Mouse (Mus musculus) heart, embryonic 13.5 days (tissue): ENCODE measurements around the gene Scnm1. TPM values are rescaled to one million over a fixed set of nuclear protein-coding genes. Genes with fewer than 3 reads are reported as not detected.
"Not testable (repeated sequence)": the region's sequence is repeated elsewhere in the genome, so short reads cannot be mapped to it uniquely, and the experiment has no call there.

ENCODE experiments used
- ATAC-seq: fragments of 200-750 bp; cut with Nextera tagmentation; 2 replicates; pipeline ENCODE4 v1.8.0; 2017; ENCODE audit warnings: moderate TSS enrichment; ENCODE audit not compliant: insufficient number of reproducible peaks, low FRiP score, low TSS enrichment; ENCODE audit errors: extremely low read depth
- H3K27ac ChIP-seq: fragments of 300-500 bp; sonication (generic); replicated peaks from 2 replicates; pipeline ENCODE4 v1.5.1; 2015; ENCODE audit warnings: moderate library complexity, mild to moderate bottlenecking, inconsistent platforms
- H3K27me3 ChIP-seq: fragments of 300-500 bp; sonication (generic); replicated peaks from 2 replicates; pipeline ENCODE4 v1.6.1; 2015; ENCODE audit warnings: mild to moderate bottlenecking, inconsistent platforms
- H3K36me3 ChIP-seq: fragments of 300-500 bp; sonication (generic); 2 replicates; pipeline ENCODE4 v1.6.1; 2015; ENCODE audit warnings: mild to moderate bottlenecking, inconsistent platforms
- H3K4me1 ChIP-seq: fragments of 300-500 bp; sonication (generic); 2 replicates; pipeline ENCODE4 v1.6.1; 2015; ENCODE audit warnings: inconsistent platforms
- H3K4me2 ChIP-seq: fragments of 300-500 bp; sonication (generic); 2 replicates; pipeline ENCODE4 v1.6.1; 2015; ENCODE audit warnings: inconsistent platforms, mild to moderate bottlenecking, moderate library complexity
- H3K4me3 ChIP-seq: fragments of 300-500 bp; sonication (generic); 2 replicates; pipeline ENCODE4 v1.5.1; 2015; ENCODE audit warnings: moderate library complexity, mild to moderate bottlenecking, inconsistent platforms
- H3K9ac ChIP-seq: fragments of 300-500 bp; sonication (generic); 2 replicates; pipeline ENCODE4 v1.6.1; 2015; ENCODE audit warnings: inconsistent platforms, mild to moderate bottlenecking, moderate library complexity
- H3K9me3 ChIP-seq: fragments of 300-500 bp; sonication (generic); 2 replicates; pipeline ENCODE4 v1.6.1; 2016; ENCODE audit warnings: inconsistent platforms
- WGBS: fragments of 180-500 bp; shearing (Covaris S2); methylation state at CpG from one replicate; pipeline ENCODE4 v1.1.7; 2015; ENCODE audit warnings: mixed read lengths; 5-methylcytosine and 5-hydroxymethylcytosine counted together
- polyA plus RNA-seq: library from polyadenylated mRNA; unstranded; fragments of >200 nt; fragmentation: Nextera tagmentation; extraction: Ambion mirVana; gene quantifications from 2 replicates; pipeline ENCODE4 v1.2.1, GENCODE M21; 2015

Scnm1 gene
- polyA plus RNA-seq, 1 experiment from 2014 or later: 51.7 TPM

DNA sequence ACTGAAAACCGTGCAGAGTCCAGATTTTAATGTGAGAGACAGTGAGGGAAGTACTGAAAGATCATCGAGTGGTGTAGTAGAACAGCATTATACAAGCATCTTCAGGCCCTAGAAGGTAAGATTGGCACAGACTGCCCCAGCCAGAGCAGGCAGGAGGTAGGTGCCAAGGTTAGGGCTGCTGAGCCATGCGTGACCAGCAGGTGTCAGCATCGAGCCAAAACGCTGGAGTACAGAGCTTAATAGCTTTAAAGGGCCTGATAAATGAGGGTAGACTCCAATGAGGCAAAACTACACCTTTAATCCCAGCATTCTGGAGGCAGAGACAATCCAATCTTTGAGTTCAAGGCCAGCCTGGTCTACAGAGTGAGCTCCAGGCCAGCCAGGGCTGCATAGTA, 8.8 kb upstream of the Scnm1 start:
- peaks cover 18% of the 10 kb centered on the region for H3K36me3 ChIP-seq
- H3K4me3 ChIP-seq: no peak overlapping the region
- H3K9me3 ChIP-seq: no peaks in the 10 kb centered on the region
- ATAC-seq: no peak
- H3K27ac ChIP-seq: no peak overlapping the region
- H3K9ac ChIP-seq: no peak overlapping the region
- H3K4me1 ChIP-seq: no peaks in the 10 kb centered on the region
- H3K27me3 ChIP-seq: no peaks in the 10 kb centered on the region
- 7% methylated on average over 5 of the region's 5 CpGs for WGBS
- no peak overlapping the region for H3K4me2 ChIP-seq

DNA sequence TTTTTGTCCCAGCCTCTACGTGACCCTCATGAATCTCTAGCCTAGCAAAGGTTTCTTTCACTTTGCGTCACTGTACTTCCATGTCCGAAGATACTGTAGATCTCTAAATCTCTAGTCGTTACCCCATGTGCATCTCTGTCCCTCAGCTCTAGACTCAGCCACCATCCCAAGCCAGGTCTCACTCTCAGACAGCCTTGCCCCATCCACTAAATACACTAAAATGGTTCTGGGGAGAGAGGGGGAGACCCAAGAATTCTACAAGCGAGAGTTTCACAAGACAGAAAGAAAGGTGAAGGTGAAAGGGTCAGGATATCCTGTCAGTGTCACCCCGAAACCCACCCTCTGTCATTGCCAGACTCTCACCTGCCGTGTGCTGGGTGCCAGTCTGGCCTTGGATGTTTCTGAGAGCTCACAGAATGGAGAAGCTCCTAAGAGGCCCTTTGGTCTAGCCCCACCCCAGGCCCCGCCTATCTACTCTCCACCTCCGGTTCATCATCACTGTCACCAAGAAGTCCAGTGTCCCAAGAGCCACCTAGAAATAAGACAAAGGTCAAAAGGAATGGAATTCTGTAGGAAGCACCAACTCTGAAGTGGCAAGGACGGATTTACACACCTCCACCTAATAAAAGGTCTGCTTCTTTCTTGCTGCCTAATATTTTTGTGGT, 8.3 kb upstream of the Scnm1 start, which contains the start of gene Tnfaip8l2:
Tnfaip8l2 (minus strand) TSS at position 409 of the 665 bp plus-strand sequence.
- peaks cover 18% of the 10 kb centered on the region for H3K36me3 ChIP-seq
- H3K4me1 ChIP-seq: no peaks in the 10 kb centered on the region
- H3K9ac ChIP-seq: no peak within 1 kb of the TSS
- no peaks in the 10 kb centered on the region for H3K27me3 ChIP-seq
- H3K4me3 ChIP-seq: no peak within 1 kb of the TSS
- no peaks in the 10 kb centered on the region for H3K9me3 ChIP-seq
- no peak within 1 kb of the TSS for H3K4me2 ChIP-seq
- ATAC-seq: no peak
- WGBS: 79% methylated on average over 10 of the region's 10 CpGs
- H3K27ac ChIP-seq: no peak within 1 kb of the TSS

- Histone ChIP-seq H3K27ac (no peak overlapping the region), H3K4me1 (no peaks in the 10 kb centered on the region), H3K36me3 (peaks cover 18% of the 10 kb centered on the region), H3K9ac (no peak overlapping the region), H3K4me3 (no peak overlapping the region), H3K27me3 (no peaks in the 10 kb centered on the region), H3K9me3 (no peaks in the 10 kb centered on the region), H3K4me2 (no peak overlapping the region)
- no peak for ATAC-seq
- 89% methylated on average over 9 of the region's 9 CpGs for WGBS
Observed at GRCm38 (mm10) chr3:95141474-95141873, 7.7 kb upstream of the Scnm1 start.

DNA sequence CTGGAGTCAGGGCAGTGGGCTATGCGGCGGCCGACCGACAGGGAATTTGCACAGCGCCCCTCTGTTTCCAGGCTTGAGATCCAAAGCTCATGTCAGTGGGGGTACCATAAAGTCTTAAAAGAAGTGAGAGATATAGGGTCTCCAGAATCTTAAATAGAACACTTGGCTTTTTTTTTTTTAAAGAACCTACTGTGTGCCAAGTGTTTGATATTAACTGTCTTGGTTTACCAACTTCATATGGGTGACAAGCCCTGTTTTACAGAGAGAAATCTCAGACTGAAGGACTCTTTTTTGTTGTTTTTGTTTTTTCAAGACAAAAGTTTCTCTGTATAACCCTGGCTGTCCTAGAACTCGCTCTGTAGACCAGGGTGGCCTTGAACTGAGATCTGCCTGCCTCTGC, 7.0 kb upstream of the Scnm1 start:
- H3K4me3 ChIP-seq: 0 out of 2 replicates have a peak overlapping the region, but pooled peaks have one; percentile 21

GRCm38 (mm10) chr3:95140289-95140595, 6.4 kb upstream of the Scnm1 start:
- no peak for ATAC-seq
- H3K9me3 ChIP-seq: no peaks in the 10 kb centered on the region
- no peaks in the 10 kb centered on the region for H3K27me3 ChIP-seq
- H3K4me2 ChIP-seq: peak overlapping the region; percentile 56
- H3K27ac ChIP-seq: no peak overlapping the region
- WGBS: 48% methylated on average over 18 of the region's 18 CpGs
- H3K4me3 ChIP-seq: peak overlapping the region; percentile 21
- H3K4me1 ChIP-seq: peaks cover 10% of the 10 kb centered on the region
- peak overlapping the region; percentile 25 for H3K9ac ChIP-seq
- peaks cover 18% of the 10 kb centered on the region for H3K36me3 ChIP-seq

More for the DNA sequence above, 7.0 kb upstream of the Scnm1 start:
- Histone ChIP-seq H3K4me1 (peaks cover 5% of the 10 kb centered on the region), H3K4me2 (0 out of 2 replicates have a peak overlapping the region, but pooled peaks have one; percentile 56), H3K9ac (0 out of 2 replicates have a peak overlapping the region, but pooled peaks have one; percentile 25), H3K9me3 (no peaks in the 10 kb centered on the region), H3K36me3 (peaks cover 18% of the 10 kb centered on the region), H3K27ac (no peak overlapping the region), H3K27me3 (no peaks in the 10 kb centered on the region)
- ATAC-seq: no peak
- 92% methylated on average over 6 of the region's 6 CpGs for WGBS

DNA sequence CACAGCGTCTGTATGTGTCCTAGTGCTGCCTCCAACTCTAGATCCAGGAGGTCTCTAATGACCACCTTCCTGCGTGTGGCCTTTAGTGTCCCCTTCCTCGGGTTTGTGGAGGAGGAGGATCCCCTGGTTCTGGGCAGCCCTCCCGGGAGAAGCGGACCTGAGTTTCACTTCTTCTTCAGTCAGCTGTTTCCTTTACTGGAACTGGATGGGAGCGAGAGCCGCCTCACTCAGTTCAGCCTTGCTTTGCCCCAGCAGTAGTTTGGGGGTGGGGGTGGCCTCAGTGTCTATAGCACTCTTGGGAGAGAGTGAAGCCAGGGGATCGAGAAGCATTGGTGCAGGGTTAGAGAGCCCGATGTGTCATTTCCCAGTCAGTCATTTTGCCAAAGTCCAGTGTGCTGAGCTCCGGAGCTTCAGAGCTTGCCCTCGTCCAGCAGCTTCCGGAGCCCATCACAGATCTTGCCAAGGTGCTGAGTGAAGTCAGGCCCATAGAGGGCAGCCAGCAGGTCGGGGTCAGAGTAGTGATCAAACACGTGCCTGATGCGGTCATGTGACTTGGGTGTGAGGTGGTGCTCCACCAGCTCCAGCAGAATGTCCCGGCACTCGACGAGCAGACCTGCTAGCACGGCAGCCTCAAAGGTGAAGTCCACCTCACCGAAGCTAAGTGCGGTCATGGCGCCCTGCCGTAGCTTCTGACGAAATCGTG, 5.9 kb upstream of the Scnm1 start:
- Histone ChIP-seq H3K36me3 (peaks cover 18% of the 10 kb centered on the region), H3K4me3 (peak overlapping the region; percentile 21), H3K4me1 (peaks cover 15% of the 10 kb centered on the region), H3K4me2 (peak overlapping the region; percentile 56), H3K27me3 (no peaks in the 10 kb centered on the region), H3K9ac (peak overlapping the region; percentile 25), H3K9me3 (no peaks in the 10 kb centered on the region), H3K27ac (no peak overlapping the region)
- ATAC-seq: no peak
- 58% methylated on average over 25 of the region's 25 CpGs for WGBS

GRCm38 (mm10) chr3:95136336-95136735, 2.5 kb upstream of the Scnm1 start:
- WGBS: 86% methylated on average over 3 of the region's 3 CpGs
- Histone ChIP-seq H3K9me3 (no peaks in the 10 kb centered on the region), H3K9ac (no peak overlapping the region), H3K27me3 (no peaks in the 10 kb centered on the region), H3K4me1 (peaks cover 22% of the 10 kb centered on the region), H3K36me3 (peaks cover 32% of the 10 kb centered on the region), H3K4me2 (no peak overlapping the region), H3K27ac (no peak overlapping the region), H3K4me3 (no peak overlapping the region)
- no peak for ATAC-seq

GRCm38 (mm10) chr3:95135433-95136052, 1.7 kb upstream of the Scnm1 start:
- H3K4me1 ChIP-seq: peaks cover 22% of the 10 kb centered on the region
- H3K4me3 ChIP-seq: peak overlapping the region; percentile 49
- peaks cover 36% of the 10 kb centered on the region for H3K36me3 ChIP-seq
- H3K9me3 ChIP-seq: no peaks in the 10 kb centered on the region
- peak overlapping the region; percentile 68; the same call in 1 of the 2 replicates for H3K9ac ChIP-seq
- ATAC-seq: no peak
- no peak overlapping the region for H3K27ac ChIP-seq
- H3K4me2 ChIP-seq: peak overlapping the region; percentile 71
- H3K27me3 ChIP-seq: no peaks in the 10 kb centered on the region
- WGBS: 72% methylated on average over 7 of the region's 7 CpGs

- Histone ChIP-seq H3K4me1 (peaks cover 22% of the 10 kb centered on the region), H3K27me3 (no peaks in the 10 kb centered on the region), H3K9ac (peak overlapping the region; percentile 68), H3K4me3 (peak overlapping the region; percentile 49), H3K4me2 (peak overlapping the region; percentile 71), H3K27ac (no peak overlapping the region), H3K9me3 (no peaks in the 10 kb centered on the region), H3K36me3 (peaks cover 35% of the 10 kb centered on the region)
- 12% methylated on average over 6 of the region's 6 CpGs for WGBS
- no peak for ATAC-seq
Observed at GRCm38 (mm10) chr3:95135023-95135422, 1.2 kb upstream of the Scnm1 start.

DNA sequence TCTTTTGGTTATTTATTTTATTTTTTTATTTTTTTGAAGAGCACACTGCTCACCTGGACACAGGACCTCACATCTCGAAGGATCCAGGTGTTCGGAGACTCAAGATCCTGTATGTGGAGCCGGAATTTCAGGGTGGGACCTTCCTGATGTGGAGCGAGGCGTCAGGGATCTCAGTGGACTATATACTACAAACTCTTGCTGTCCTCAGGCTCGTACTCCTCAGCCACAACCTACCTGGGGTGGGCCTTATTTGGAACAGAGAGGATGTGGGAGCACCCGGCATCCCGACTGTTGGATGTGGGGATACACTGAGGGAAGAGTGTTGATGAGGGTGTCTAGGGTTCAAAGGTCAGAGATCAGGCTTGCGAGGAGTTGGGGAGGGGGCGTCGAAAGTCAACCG, 322 bp upstream of the Scnm1 start:
- Histone ChIP-seq H3K4me1 (peaks cover 22% of the 10 kb centered on the region), H3K4me3 (peak overlapping the region; percentile 73), H3K36me3 (peaks cover 37% of the 10 kb centered on the region)
- H3K9me3 ChIP-seq, H3K4me2 ChIP-seq, ATAC-seq, H3K9ac ChIP-seq, H3K27me3 ChIP-seq, H3K27ac ChIP-seq: not testable (repeated sequence)
- WGBS: no CpG with 5 or more reads among the region's 12 CpGs

- Histone ChIP-seq H3K4me3 (peak overlapping the region; percentile 73), H3K9me3 (no peaks in the 10 kb centered on the region), H3K4me1 (peaks cover 22% of the 10 kb centered on the region), H3K36me3 (peaks cover 40% of the 10 kb centered on the region), H3K27ac (peak overlapping the region; percentile 79), H3K9ac (peak overlapping the region; percentile 90), H3K27me3 (no peaks in the 10 kb centered on the region), H3K4me2 (peak overlapping the region; percentile 87)
- ATAC-seq: no peak
- WGBS: 53% methylated on average over 11 of the region's 11 CpGs
Observed at GRCm38 (mm10) chr3:95133176-95133575, 635 bp downstream of the Scnm1 start.
